Mouse (Mus musculus): ENCODE data around the gene Brk1.

GRCm38 (mm10) chr6:113586466-113587183 is 17.9 kb upstream of the Brk1 start:
- no peak for TF ChIP-seq CTCF (IDR thresholded peaks at IDR 0.05; ENCODE audit: control insufficient read depth, insufficient read depth, low read length)
- TF ChIP-seq POLR2A (IDR thresholded peaks at IDR 0.05; ENCODE audit: borderline replicate concordance, control insufficient read depth, low read depth, low read length): no peak
